Mouse (Mus musculus) telencephalon, adult 2 months (tissue): ENCODE results near the gene Gm10282.

Experiments
- DNase-seq: peaks from one replicate; pipeline ENCODE4 v3.0.0-alpha.2; 2011; ENCODE audit warnings: low read depth, low spot score

The Gm10282 gene

GRCm38 (mm10) chr8:72261872-72262271 lies 43.2 kb downstream of the Gm10282 start:
- no peak for DNase-seq

DNA sequence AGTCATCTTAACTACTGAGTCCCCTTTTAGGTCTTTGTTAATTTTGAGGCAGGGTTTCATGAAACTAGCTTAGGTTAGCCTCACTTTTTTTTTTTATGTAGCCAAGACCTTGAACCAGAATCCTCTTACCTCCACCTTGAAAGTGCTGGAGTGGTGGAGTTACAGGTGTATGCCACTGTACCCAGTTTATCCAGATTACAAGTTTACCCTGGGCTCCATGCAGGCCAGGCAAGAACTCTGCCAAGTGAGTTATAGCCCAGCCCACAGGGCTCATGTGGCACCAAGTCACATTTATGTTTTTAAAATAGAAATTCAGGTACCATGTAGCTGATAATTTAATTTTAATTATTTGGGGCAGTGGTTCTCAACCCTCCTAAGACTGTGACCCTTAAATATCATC lies 43.6 kb downstream of the Gm10282 start:
- DNase-seq: no peak

GRCm38 (mm10) chr8:72261019-72261418 lies 44.0 kb downstream of the Gm10282 start:
- DNase-seq: peak; percentile 21

- no peak for DNase-seq
Observed at GRCm38 (mm10) chr8:72260585-72260984, 44.5 kb downstream of the Gm10282 start.

DNA sequence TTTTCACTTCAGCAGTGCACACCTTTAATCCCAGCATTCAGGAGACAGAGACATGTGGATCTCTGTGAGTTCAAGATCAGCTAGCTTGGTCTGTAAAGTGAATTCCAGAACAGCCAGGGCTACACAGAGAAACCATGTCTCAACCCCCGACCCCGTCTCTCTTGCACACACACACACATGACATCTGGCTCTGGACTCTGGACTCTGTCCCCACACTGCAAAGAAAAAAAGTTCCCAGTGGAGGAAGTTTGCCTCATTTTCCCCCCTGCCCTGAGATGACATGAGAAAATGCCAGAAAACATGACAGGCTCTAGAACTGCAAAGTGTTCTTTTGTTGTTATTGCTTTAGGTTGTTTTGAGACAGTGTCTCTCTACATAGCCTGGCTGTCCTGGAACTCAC lies 45.2 kb downstream of the Gm10282 start:
- DNase-seq: no peak

DNA sequence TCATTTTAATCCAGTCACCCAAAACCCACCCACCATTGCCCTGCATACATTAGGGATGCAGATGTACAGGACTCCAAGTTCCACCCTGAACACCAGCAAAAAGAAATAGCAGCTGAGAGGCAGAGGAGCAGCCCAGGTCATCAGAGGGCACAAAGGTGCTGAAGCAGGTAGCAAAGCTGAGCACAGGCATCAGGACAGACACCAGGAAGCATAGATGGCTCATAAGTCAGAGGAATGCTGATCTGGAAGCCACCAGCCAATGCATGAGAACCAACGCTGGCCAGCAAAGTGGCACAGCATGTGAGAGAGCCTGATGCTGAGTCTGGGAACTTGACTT lies 47.2 kb downstream of the Gm10282 start:
- no peak for DNase-seq

DNA sequence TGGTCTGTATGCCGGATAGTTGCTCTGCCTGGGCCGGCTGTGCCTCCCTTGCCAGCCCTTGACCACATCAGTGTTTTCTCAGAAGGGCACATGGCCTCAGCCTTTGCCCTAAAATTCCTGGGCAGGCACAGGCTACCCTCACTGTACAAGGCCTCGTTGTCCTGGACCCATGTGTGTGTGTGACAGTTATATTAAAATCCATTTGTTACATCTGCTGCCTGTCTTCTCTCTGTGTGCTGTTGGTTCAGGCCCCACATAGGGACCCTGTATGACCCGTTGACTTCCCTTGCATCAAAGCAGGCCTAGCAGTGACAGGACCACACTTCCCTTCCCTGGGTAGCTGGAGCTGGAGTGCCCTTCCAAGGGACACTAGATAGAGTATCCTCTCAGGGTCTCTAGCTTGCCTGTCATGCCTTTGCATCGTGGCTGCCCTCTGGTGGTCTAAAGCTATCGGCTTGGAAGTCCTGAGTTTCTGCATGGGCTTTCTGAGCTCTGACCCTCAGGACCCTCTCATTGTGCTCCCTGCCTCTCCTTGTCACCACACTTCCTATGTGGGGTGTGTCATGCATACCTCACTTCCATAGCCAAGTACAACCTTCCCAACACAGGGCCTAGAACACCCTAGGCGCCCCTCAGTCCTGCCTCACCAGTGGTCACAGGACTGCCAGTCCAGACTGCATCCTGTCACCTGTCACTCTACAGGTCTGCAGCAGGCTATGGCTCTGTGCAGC lies 47.7 kb downstream of the Gm10282 start:
- DNase-seq: no peak
